Mouse (Mus musculus): ENCODE measurements around the gene Rph3a. TPM values are rescaled to one million over a fixed set of nuclear protein-coding genes. Genes with fewer than 3 reads are reported as not detected.

Gene Rph3a
- total RNA-seq (2014; fragmentation: Nextera tagmentation), result not detected in 2 replicates
- 0.06 TPM in 1 of 2 replicates, not detected in the other for total RNA-seq (2017)
- not detected in 2 replicates for polyA plus RNA-seq (2012)

DNA sequence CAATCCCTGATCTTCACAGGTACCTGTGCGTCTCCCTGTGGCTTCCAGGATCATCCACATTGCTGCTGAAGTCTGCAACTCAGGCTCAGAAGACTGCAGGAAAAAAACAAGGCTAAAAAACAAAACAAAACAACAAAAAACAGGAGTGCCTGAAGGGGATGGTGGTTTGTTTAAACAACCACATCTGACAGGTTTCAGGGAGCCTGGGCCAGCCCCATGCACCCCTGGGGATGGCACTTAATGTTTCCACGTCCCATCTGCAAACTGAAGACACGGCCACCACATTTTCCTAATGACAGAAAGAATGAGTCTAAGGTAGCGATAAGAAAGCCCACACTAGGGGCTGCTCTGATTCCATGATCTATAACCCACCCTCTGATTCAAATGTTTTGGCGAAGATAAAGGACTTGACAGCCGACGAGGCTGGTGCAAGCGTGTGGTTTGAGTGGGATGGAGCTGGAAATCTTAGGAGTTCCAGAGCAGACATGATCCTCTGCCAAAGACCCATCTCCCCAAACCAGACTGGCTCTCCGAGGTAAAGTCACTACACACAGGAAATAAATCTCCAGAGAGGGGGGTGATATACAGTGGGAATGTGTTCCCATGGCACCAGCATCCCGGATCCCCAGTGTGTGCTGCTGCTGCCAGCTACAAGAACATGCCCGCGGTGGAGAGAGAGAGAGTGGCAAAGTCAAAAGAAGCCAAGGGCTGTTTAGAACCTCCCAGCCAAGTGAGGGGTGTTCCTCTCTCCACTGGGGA lies at the start of gene Rph3a:
TSS of gene Rph3a (minus strand) at position 282 of the 759 bp plus-strand sequence.
- H3K4me3 ChIP-seq (ENCODE audit: low read depth, low read length), result no peak within 1 kb of the TSS
- DNase-seq (ENCODE audit: low spot score), result no peak
- no peaks in the 10 kb centered on the region for H3K9me3 ChIP-seq (replicated peaks)
- TF ChIP-seq CTCF (IDR thresholded peaks at IDR 0.05; ENCODE audit: low read depth, low read length), result no peak
- no peak for TF ChIP-seq POLR2AphosphoS5 (IDR thresholded peaks at IDR 0.05; ENCODE audit: insufficient replicate concordance, low read depth, low read length)
- TF ChIP-seq GATA1 (IDR thresholded peaks at IDR 0.05; ENCODE audit: borderline replicate concordance, low read length), result no peak
- no peak for TF ChIP-seq TAL1 (conservative IDR thresholded peaks at IDR 0.05; ENCODE audit: low read depth, low read length)
- TF ChIP-seq GATA2 (IDR thresholded peaks at IDR 0.05; ENCODE audit: borderline replicate concordance, low read depth, low read length), result no peak
- H3K36me3 ChIP-seq (replicated peaks), result no peaks in the 10 kb centered on the region
- ATAC-seq (ENCODE audit: extremely low read depth, insufficient number of reproducible peaks, low FRiP score, poor library complexity, severe bottlenecking), result no peak
- peaks cover 2% of the 10 kb centered on the region; the same call in 1 of the 2 replicates for H3K27me3 ChIP-seq (ENCODE audit: insufficient read depth, low read length)
- H3K4me1 ChIP-seq (ENCODE audit: insufficient read depth, low read depth, low read length), result no peaks in the 10 kb centered on the region

DNA sequence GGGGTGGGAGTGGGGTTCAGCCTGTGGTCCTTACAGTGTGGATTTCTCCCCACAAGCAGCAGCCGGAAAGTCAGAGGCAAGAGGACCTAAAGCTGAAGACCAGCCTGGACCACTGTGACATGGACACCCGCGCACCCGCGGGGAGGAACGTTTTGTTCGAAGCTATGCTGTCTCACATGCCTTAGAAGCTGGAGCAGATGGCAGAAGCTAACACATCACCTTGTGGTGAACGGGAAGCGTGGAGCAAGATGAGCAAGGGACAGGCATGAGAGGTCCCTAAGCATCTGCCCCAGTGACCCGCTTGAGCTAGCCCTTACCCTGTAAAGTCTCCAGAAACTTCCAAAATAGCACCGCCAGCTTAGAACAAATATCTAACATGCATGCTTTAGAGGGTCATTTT lies 48.4 kb upstream of the Rph3a start:
- ATAC-seq (ENCODE audit: extremely low read depth, insufficient number of reproducible peaks, low FRiP score, poor library complexity, severe bottlenecking) (no peak), DNase-seq (ENCODE audit: low spot score) (no peak)
- Histone ChIP-seq H3K4me1 (ENCODE audit: insufficient read depth, low read depth, low read length) (no peaks in the 10 kb centered on the region), H3K9me3 (replicated peaks) (no peaks in the 10 kb centered on the region), H3K27me3 (ENCODE audit: insufficient read depth, low read length) (no peaks in the 10 kb centered on the region; the same call in 1 of the 2 replicates), H3K4me3 (ENCODE audit: low read depth, low read length) (no peak overlapping the region), H3K36me3 (replicated peaks) (no peaks in the 10 kb centered on the region)
- no peak for TF ChIP-seq POLR2AphosphoS5 (IDR thresholded peaks at IDR 0.05; ENCODE audit: insufficient replicate concordance, low read depth, low read length)
- no peak for TF ChIP-seq GATA2 (IDR thresholded peaks at IDR 0.05; ENCODE audit: borderline replicate concordance, low read depth, low read length)
- no peak for TF ChIP-seq GATA1 (IDR thresholded peaks at IDR 0.05; ENCODE audit: borderline replicate concordance, low read length)
- TF ChIP-seq TAL1 (conservative IDR thresholded peaks at IDR 0.05; ENCODE audit: low read depth, low read length), result no peak
- no peak for TF ChIP-seq CTCF (IDR thresholded peaks at IDR 0.05; ENCODE audit: low read depth, low read length)

DNA sequence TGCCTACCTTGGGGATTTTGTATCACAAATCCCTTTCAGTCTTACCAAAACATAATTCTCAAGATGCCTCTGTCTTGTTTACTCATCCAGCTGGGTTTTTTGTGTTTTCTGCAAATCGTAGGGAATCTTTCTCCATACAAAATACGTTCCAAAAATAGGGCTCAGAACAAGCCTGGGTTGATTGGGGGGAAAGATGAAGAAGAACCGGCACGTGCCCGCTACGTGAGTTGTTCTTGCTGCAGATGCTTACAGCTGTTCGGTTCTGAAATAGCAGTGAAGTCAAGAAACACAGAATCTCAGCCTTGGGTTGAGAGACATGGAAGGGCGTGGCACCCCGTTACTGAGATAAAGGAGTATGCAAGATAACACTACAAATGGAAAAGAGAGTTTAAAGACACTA lies 44.0 kb upstream of the Rph3a start:
- Histone ChIP-seq H3K4me1 (ENCODE audit: insufficient read depth, low read depth, low read length) (no peaks in the 10 kb centered on the region), H3K4me3 (ENCODE audit: low read depth, low read length) (no peak overlapping the region), H3K9me3 (replicated peaks) (no peaks in the 10 kb centered on the region), H3K27me3 (ENCODE audit: insufficient read depth, low read length) (no peaks in the 10 kb centered on the region; the same call in 1 of the 2 replicates), H3K36me3 (replicated peaks) (no peaks in the 10 kb centered on the region)
- DNase-seq (ENCODE audit: low spot score), result no peak
- TF ChIP-seq GATA1 (IDR thresholded peaks at IDR 0.05; ENCODE audit: borderline replicate concordance, low read length), result no peak
- no peak for TF ChIP-seq GATA2 (IDR thresholded peaks at IDR 0.05; ENCODE audit: borderline replicate concordance, low read depth, low read length)
- TF ChIP-seq CTCF (IDR thresholded peaks at IDR 0.05; ENCODE audit: low read depth, low read length), result no peak
- no peak for TF ChIP-seq TAL1 (conservative IDR thresholded peaks at IDR 0.05; ENCODE audit: low read depth, low read length)
- no peak for TF ChIP-seq POLR2AphosphoS5 (IDR thresholded peaks at IDR 0.05; ENCODE audit: insufficient replicate concordance, low read depth, low read length)
- no peak for ATAC-seq (ENCODE audit: extremely low read depth, insufficient number of reproducible peaks, low FRiP score, poor library complexity, severe bottlenecking)

DNA sequence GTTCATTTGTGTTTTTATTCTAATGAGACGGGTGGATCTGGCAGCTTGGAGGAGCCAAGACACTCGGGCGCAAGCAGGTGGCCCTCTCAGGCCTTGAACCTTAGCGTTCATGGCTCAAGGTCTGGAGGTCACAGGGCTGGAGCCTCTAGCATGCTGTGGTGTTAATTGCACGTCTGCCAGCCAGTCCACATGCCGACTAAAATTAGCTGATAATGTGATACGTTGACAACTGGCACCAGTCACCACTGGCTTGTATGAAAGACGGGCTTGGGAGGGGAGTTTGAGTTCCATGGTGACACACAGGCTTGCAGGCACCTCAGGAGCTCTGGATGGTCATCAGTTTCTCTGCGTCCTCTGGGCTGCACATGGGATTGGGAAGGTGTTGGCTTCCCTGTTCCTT lies 31.9 kb upstream of the Rph3a start:
- Histone ChIP-seq H3K9me3 (replicated peaks) (no peaks in the 10 kb centered on the region), H3K4me1 (ENCODE audit: insufficient read depth, low read depth, low read length) (no peaks in the 10 kb centered on the region), H3K4me3 (ENCODE audit: low read depth, low read length) (no peak overlapping the region), H3K27me3 (ENCODE audit: insufficient read depth, low read length) (no peaks in the 10 kb centered on the region), H3K36me3 (replicated peaks) (no peaks in the 10 kb centered on the region)
- ATAC-seq (ENCODE audit: extremely low read depth, insufficient number of reproducible peaks, low FRiP score, poor library complexity, severe bottlenecking) (no peak), DNase-seq (ENCODE audit: low spot score) (no peak)
- TF ChIP-seq POLR2AphosphoS5 (IDR thresholded peaks at IDR 0.05; ENCODE audit: insufficient replicate concordance, low read depth, low read length) (no peak), GATA2 (IDR thresholded peaks at IDR 0.05; ENCODE audit: borderline replicate concordance, low read depth, low read length) (no peak), TAL1 (conservative IDR thresholded peaks at IDR 0.05; ENCODE audit: low read depth, low read length) (no peak), GATA1 (IDR thresholded peaks at IDR 0.05; ENCODE audit: borderline replicate concordance, low read length) (no peak), CTCF (IDR thresholded peaks at IDR 0.05; ENCODE audit: low read depth, low read length) (no peak)

DNA sequence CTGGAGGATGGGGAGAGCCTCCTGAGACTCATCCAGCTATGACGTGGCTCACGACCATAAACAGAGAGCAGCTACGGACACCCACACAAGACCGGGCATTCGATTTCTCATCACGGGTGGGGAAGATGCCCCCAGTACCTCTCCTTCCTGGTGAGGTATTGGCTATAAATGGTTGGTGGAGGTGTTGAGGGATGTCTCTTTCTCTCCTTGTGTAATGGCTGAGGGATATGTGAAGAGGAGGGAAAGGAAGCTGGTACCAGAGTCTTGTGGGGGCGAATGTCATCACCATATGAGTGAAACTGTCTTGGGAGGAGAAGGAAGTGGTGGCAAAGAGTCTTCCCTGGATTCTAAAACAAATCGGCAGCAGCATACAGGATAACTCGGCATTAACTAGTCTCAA lies 29.6 kb upstream of the Rph3a start:
- no peak overlapping the region for H3K4me3 ChIP-seq (ENCODE audit: low read depth, low read length)
- no peak for DNase-seq (ENCODE audit: low spot score)
- TF ChIP-seq GATA1 (IDR thresholded peaks at IDR 0.05; ENCODE audit: borderline replicate concordance, low read length) (no peak), CTCF (IDR thresholded peaks at IDR 0.05; ENCODE audit: low read depth, low read length) (no peak), POLR2AphosphoS5 (IDR thresholded peaks at IDR 0.05; ENCODE audit: insufficient replicate concordance, low read depth, low read length) (no peak), GATA2 (IDR thresholded peaks at IDR 0.05; ENCODE audit: borderline replicate concordance, low read depth, low read length) (no peak), TAL1 (conservative IDR thresholded peaks at IDR 0.05; ENCODE audit: low read depth, low read length) (no peak)
- ATAC-seq (ENCODE audit: extremely low read depth, insufficient number of reproducible peaks, low FRiP score, poor library complexity, severe bottlenecking), result no peak
- H3K36me3 ChIP-seq (replicated peaks), result no peaks in the 10 kb centered on the region
- H3K27me3 ChIP-seq (ENCODE audit: insufficient read depth, low read length), result no peaks in the 10 kb centered on the region
- no peaks in the 10 kb centered on the region for H3K9me3 ChIP-seq (replicated peaks)
- no peaks in the 10 kb centered on the region for H3K4me1 ChIP-seq (ENCODE audit: insufficient read depth, low read depth, low read length)

DNA sequence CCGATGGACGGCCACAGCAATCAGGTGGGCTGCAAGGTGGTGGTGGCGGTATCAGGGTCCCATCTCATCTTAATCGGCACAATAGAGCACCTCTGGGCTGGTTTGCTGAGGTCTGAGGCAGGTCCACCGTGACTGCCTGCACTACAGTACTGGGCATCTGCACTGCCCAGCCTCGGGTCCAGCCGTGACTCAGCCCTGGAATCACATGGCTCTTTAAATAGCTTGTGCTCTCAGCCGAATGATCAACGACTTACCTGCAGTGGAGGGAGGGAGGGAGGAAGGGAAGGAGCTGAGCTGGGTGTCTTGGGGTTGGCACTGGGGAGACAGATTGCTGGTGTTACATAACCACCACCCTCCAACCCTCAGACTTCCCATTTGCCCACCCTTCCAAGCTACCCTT lies 20.3 kb upstream of the Rph3a start:
- H3K27me3 ChIP-seq (ENCODE audit: insufficient read depth, low read length), result no peaks in the 10 kb centered on the region
- ATAC-seq (ENCODE audit: extremely low read depth, insufficient number of reproducible peaks, low FRiP score, poor library complexity, severe bottlenecking), result no peak
- H3K4me1 ChIP-seq (ENCODE audit: insufficient read depth, low read depth, low read length), result no peaks in the 10 kb centered on the region
- peaks cover 3% of the 10 kb centered on the region for H3K9me3 ChIP-seq (replicated peaks)
- TF ChIP-seq CTCF (IDR thresholded peaks at IDR 0.05; ENCODE audit: low read depth, low read length), result no peak
- TF ChIP-seq POLR2AphosphoS5 (IDR thresholded peaks at IDR 0.05; ENCODE audit: insufficient replicate concordance, low read depth, low read length), result no peak
- TF ChIP-seq GATA2 (IDR thresholded peaks at IDR 0.05; ENCODE audit: borderline replicate concordance, low read depth, low read length), result no peak
- TF ChIP-seq TAL1 (conservative IDR thresholded peaks at IDR 0.05; ENCODE audit: low read depth, low read length), result no peak
- no peak for TF ChIP-seq GATA1 (IDR thresholded peaks at IDR 0.05; ENCODE audit: borderline replicate concordance, low read length)
- no peak for DNase-seq (ENCODE audit: low spot score)
- H3K4me3 ChIP-seq (ENCODE audit: low read depth, low read length), result no peak overlapping the region
- no peaks in the 10 kb centered on the region for H3K36me3 ChIP-seq (replicated peaks)

Measured in G1E (cell line).